Mouse (Mus musculus) cerebellum, adult (tissue): Measurements from ENCODE around the gene Zfp282.

Experiments
- ATAC-seq: cut with Nextera tagmentation; 2 replicates; pipeline ENCODE4 v1.9.2; 2017; ENCODE audit warnings: mild to moderate bottlenecking, moderate library complexity, mixed read lengths; ENCODE audit not compliant: insufficient number of reproducible peaks, low FRiP score, low TSS enrichment

The Zfp282 gene

GRCm38 (mm10) chr6:47957816-47958215 lies 80.8 kb downstream of the Zfp282 start:
- ATAC-seq: no peak
